Mouse (Mus musculus): Measurements from ENCODE around the gene Iah1.

The Iah1 gene

DNA sequence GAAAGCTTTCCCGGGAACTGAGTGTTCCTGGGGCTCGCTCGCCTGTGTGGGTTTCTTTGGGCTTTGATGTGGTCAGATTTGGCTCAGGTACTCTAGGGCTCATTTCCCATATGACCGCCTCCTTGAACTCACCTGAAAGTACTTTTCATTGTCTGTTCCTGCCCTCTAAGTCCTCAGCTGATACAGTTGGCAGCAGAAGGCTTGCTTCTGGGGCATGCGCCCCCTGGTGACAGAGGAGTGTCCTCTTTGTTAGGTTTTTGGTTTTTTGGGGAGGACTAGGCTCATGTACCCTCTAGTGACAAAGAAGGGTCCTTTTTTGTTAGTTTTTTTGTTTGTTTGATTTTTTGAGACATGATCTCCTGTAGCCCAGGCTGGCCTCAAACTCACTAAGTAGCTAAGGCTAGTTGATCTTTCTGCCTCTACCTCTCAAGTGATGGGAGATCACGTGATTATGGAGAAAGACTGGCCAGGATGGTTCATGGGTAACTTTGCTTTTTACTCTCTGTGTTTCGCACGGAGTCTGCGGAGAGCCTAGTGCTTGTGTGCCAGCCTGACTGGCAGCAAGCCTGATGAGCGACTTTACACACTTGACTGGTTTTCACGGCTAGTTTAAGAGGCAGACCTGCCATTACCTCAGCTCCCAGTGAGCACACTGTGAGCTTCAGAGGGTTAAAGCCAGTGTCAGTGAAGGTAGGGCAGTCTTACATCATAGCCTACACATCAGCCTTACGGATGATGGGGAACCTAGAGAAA lies 2.1 kb downstream of the Iah1 start:
- DNase-seq (ENCODE audit: low spot score): peak; percentile 64

DNA sequence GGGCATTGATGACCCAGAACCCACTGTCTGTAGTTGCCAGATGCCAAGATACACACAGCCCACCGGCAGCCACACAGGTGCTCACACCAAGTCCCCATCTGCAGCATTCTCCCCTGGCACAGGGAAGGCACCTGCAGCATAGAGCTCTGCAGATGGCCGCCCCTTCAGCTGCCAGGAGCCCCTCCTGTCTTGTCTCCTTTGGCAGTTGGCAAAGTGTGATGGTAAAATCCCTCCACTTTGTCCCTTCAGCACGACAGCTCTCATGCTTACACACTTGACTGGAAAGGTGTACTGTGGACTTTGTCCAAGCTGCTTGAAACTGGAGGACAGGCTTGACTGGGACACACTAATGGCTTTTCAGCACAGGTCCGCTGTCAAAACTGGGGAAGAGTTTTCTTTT lies 4.1 kb downstream of the Iah1 start:
- no peak for DNase-seq (ENCODE audit: low spot score)

DNA sequence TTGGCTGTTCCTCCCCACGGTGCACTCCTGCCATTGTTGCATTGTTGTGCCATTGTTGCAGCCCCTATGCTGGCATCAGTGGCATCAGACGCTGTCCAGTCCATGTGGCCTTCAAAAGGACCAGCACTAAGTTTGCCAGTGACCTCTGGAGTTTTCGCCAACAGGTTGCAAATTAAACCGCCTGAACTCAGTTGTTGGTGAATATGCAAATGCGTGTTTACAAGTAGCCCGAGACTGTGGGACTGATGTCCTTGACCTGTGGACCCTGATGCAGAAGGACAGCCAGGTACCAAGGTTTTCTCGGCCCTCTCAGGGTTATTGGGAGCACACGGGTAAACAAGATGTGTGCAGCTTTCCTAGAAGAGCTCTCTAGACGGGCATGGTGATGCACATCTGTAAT lies 5.0 kb downstream of the Iah1 start:
- no peak for DNase-seq (ENCODE audit: low spot score)

DNA sequence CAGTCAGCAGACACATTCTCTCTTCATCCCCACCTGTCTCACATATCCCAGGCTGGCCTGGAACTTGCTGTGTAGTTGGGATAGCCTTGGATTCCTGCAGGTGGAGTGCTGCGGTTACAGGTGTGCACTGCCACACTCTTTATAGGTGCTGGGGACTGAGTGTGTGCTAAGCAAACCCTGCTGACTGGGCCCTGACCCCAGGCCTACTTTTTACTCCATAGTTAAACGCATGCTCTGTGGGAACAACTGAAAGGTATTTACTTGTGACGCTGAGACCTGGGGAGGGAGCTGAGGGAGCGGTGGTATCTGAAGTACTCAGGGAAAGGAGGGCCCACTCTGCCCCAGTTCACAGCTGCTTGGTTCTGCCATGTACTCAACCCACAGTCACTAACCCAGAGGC lies 6.1 kb downstream of the Iah1 start:
- no peak for DNase-seq (ENCODE audit: low spot score)

DNA sequence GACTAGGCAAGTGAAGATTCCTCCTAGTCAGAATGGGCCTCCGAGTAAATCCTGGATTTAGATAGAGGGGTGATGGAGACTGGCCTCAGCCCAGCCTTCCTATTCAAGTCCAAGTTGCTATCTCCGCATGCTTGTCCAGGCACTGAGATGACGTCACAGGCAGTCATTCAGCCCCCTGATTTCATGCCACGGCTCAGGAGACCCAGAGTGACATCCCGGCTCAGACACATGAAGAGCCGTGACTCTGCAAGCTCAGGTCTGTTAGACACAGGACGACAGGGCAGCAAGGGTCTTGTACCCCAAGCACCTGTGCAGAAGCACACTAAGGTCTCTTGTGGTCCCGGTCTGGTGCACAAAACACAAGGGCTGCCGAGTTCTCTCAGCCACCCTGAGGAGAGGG lies 6.7 kb downstream of the Iah1 start:
- DNase-seq (ENCODE audit: low spot score): no peak

DNA sequence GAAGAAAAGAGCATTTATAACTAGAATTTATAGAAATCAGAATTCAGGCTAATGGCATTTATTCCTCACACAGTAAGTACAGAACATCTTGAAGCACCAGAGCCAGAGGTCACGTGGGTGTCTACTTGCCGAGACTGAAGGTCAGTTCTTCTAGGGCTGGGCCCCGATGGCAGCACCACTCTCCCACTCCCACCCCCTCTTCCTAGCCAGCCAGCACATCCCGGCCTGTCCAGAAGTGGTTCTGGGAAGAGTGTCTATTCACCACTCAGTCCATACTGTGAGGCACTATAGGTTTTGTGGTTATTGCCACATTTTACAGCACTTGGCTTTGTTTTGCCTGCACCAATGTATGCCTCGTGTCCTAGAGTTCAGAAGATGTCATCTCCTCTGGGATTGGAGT lies 7.9 kb downstream of the Iah1 start:
- no peak for DNase-seq (ENCODE audit: low spot score)

DNA sequence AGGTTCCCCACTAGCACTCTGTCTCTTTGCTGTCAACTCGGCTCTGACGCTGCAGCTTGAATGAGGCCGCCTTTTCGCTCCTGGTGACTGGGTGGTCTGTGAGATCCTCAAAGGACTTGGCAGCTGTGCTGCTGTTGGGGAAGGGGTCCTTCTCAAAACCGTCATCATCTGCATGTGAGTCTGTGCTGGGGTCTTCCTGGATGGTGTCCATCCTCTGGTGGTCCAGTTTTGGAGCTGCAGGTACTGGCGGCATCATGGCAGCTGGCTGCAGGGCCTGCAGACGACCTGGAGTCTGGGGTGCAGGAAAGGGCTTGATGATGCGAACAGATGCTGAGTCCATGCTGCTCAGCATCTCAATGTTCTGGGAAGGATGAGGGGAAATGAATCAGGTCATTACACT lies 9.1 kb downstream of the Iah1 start:
- no peak for DNase-seq (ENCODE audit: low spot score)

DNA sequence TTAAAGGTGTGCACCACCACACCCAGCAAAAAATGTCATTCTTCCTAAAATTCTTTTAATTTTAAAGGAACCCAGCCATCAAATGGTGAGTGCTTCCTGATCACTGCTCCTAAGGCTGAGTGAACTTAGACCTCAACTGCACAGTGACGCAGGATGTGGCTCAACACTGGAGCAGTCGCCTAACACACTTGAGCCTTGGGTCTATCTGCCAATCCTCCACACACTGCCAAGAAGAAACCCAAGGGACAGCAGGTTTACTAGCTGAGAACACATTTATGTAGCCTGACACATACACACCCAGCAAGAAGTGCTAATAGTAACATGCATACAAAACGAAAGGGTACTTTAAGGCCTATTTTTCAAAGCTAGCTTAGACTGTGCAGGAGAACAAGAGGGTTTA lies 10.1 kb downstream of the Iah1 start:
- DNase-seq (ENCODE audit: low spot score): no peak

DNA sequence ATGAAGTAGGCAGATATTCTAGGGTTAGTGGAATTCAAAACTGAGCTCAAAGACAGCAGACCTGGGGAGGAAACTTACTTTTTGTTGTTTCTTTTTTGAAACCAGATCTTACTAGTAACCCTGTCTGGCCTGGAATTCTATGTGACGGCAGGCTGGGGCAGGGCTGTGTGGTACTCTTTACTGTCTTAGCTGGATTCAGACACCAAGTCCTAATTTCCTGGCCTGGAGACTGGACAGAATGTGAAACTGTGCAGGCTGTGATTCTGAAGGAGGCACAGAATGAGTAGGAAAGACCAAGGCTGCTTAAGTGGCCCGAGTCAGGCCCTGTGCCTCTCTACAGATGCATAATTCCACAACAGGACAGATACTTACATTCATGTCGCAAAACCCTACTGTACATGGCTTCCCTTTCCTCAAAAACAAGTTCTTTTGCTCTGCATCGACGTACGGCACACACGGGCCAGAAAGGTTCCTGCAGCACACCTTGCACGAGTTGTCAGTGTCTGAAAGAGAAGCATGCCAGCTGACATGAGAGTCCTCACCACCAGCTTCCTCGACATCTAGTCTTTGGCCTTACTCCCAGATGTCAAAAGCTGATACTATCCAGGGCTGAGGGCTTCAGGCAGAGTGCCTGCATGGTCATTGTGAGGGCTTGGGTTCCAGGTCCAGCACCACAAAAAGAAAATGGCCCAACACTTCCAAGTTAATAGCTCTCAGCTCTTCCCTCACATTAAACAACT lies 13.6 kb downstream of the Iah1 start:
- DNase-seq (ENCODE audit: low spot score): no peak

DNA sequence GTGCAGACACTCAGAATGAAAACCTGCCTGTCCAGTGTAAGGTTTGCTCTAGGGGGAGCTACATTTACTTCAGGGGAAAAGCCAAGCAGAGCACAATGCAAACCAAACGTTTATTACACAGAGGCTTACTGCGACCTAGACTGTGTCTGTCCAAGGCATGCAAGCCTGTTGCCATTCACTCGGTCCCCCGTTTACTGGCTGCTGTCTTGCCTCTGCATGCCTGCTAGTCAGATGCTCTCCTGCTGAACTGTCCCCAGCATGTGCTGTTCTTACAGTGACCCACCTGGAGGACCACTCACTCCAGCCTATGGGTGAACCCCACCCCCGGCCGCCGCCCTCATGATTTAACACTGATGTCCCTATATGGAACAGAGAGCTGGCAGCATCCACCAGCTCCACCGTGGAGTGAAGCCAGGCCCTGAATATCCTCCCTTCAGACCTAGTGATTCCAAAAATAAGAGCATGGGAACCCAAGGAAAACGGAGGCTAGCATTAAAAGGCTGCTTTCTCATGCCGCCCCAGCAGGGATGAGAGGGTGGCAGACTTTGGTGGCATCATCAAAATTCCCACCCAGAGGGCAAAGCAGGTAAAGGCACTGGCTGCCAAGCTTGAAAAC lies 14.9 kb downstream of the Iah1 start:
- no peak for DNase-seq (ENCODE audit: low spot score)

DNA sequence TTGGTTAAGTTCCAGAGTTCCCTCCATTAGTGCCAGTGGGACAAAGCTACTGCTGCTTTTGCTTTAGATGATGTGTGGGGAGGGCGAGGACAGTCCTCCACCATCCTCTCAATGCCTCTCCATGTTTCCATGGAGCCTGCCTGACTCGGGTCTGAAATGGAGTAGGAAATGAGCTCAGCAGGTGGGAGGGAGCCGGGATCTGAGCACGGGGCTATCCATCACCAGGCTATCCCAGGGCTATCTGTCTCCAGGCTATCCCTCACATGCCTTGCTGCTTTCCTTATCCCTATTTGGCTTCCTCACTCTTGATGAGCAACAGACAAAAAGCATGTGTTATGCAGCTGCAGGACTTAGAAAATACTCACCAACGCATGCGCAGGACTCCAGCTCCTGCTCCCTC lies 15.5 kb downstream of the Iah1 start:
- no peak for DNase-seq (ENCODE audit: low spot score)

DNA sequence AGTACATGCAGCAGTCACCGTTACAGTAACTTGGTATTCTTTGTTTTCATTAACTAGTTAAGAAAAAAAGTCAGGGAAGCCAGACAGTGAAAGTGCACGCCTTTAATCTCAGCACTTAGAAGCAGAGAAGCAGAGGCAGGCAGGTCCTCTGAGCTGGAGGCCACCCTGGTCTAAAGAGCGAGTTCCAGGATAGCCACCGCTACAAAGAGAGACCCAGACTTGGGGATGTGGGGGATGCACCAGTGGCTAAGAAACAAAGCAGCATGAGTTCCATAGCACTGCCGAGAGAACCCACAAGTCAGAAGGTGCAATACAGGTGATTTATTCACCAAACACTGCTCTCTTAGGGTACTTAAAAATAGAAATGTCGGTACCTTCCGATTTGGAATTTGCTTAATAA lies 16.8 kb downstream of the Iah1 start:
- no peak for DNase-seq (ENCODE audit: low spot score)

DNA sequence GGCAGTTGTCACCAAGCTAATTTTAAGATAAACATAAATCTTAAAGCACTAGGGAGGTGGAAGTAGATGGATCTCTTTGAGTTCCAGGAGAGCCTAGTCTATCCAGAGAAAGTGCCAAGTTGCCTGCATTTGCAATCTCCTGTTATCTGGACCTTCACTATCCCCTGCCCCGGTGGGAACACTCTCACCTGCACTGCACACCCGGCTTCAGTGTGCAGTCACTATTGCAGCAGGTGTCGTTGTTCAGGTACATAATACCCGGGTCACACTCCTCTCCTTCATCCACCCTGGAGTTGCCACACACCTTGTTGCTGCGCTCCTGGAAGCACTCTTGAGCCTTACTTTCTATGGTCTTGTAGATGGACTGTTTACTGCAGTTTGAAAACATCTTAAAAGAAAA lies 17.6 kb downstream of the Iah1 start:
- no peak for DNase-seq (ENCODE audit: low spot score)

DNA sequence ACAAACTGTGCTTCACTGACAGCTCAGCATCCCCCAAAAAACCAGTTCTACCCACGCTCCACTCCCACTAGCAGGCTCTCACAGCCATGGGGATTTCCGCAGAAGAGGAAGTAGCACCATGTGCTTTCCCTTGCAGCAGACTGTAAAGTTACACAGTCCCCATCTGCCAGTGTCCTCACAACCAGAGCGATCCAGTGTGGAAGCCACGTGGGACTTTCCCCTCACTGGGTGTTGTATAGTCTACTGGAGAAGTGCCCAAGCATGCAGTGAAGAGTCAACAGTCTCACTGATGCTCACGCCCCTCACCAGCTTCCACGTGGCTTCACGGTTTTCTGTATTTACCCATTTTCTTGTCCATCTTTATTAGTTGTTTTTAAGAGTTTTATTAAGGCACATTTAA lies 19.7 kb downstream of the Iah1 start:
- DNase-seq (ENCODE audit: low spot score): no peak

DNA sequence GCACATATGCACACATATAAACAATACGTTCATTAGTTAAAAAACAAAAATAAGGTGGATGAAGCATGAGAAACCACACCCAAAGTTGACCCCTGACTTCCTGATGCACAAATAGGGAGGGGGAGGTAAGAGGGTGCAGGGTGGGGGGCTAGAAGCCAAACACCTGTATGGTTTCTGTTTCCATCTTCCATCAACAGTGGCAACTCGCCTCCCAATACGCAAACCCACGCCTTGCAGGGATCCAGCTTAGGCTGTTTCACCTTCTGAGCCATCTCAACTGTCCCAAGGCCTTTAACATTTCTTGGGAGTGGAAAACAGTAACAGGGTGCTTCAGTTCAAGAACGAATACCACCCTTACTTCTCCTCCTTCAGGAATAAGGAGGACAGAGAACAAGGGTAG lies 21.0 kb downstream of the Iah1 start:
- DNase-seq (ENCODE audit: low spot score): no peak

DNA sequence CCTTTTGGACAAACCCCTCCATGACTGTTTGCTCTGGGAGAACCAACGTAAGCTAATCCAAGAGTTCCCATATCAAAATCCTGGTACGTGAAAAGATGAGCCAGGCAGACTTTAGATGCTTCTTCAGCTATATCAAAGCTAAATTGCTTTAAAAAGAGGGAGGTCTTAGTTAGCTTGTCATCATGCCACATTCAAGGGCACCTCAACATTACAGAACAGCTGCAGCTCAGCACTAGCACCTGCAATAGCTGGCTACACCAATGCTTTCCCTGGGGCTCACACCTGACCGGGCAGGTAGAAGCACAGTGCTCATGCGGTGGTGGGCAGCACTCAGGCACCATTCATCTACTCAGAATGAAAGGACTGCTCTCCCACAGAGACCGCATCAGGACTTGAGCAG lies 24.5 kb downstream of the Iah1 start:
- DNase-seq (ENCODE audit: low spot score): no peak

DNA sequence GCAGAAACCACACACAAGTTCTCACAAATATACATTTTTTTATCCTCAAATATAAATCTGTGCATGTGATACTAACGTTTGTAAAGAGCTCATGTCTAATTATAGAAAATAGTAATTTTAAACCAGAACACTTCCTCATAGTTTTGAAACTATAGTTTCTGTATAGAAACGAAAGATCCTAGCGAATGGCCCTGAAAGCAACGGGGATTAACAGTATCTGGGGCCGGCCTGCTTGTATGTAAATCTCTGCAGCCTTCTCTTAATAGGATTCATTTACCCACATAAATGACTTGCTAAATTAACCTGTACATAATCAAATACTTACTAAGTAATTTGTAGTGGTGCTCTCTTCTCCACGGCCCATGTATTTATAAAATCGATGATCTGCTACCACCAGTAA lies 30.8 kb downstream of the Iah1 start:
- DNase-seq (ENCODE audit: low spot score): no peak

DNA sequence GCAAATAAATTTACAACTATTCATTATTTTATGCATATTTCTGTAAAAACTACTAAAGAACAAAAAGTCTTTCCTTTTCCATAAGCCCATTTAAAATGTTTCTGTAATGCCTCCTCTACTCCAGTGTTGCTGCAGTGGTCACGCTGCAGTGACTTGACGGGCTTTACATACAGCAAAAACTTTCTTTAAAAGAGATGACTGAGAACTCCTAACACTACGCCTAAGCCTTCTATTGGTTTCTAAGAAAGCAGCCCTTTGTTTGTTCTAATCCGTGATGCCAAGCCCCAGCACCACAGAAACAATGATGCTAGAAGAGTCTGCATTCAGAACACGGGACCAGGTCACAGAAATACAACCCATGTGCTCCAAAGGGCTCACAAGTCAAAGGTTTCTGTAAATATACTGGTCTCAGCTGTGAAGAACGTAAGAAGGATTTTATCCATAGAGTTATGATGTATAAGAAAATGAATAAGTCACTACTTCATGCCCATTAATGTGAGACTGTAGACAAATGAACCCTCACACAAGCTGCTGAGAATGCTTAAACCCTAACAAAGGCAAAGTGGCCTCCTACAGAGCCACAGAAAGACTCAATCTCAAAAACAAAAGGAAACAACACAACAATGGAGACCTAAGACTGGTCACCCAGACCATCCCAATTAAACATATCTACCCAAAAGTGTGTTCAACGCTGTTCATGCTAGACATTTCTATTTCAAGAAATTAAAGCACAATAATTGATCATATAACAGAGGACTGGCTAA lies 34.1 kb downstream of the Iah1 start:
- DNase-seq (ENCODE audit: low spot score): no peak

DNA sequence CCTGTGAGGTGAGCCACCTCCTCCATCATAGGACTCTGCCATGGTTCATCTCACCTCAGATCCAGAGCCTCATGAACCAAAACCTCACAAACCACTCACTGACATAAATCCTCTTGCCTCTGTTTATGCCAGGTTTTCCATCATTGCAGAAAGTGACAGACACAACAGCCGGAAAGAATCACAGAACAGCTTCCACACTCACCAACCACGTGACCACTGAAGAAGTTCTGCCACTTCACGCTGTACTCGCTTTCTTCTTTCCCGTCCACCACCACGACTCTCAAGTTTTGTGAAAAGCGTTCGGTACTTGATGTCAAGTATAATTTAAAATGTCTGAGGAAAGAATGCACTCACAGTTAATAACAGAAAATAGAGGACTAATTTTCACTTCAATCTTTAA lies 37.5 kb downstream of the Iah1 start:
- DNase-seq (ENCODE audit: low spot score): no peak

DNA sequence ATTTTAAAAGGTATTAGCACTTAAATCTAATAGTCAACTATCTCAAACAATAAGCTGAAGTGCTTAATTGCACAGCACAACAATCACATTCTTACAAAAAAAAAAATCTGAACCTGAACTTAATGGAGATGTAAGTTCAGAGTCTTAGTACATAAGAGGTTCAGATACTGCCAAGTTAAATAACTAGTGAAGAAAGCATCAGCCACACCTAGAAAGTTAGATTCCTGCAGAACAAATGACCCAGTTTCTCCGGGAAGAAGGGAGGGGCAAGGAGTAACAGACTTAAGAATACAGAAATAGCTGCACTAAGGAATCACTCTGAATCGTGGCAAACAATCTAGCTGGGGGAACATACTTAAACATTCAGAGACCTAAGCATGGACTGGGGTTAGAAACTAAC lies 46.5 kb downstream of the Iah1 start:
- DNase-seq (ENCODE audit: low spot score): no peak

DNA sequence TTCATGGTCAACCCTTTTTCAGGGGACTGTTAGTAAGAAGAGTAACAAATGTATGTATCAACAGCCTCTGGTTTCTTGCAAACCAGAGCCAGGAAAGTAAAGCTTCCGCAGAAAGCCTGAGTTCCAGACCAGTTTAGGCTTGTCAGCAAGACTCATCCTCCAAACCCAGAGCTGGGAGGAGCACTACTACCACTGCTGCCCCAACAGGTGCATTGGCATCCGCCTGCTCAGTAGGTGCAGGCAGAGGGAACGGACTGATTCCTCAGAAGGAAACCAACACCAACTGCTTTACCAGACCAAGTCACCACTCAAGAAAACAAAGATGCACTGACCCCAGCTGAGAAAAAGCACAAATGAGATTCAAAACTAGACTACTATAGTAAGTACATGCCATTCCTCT lies 47.0 kb downstream of the Iah1 start:
- no peak for DNase-seq (ENCODE audit: low spot score)

DNA sequence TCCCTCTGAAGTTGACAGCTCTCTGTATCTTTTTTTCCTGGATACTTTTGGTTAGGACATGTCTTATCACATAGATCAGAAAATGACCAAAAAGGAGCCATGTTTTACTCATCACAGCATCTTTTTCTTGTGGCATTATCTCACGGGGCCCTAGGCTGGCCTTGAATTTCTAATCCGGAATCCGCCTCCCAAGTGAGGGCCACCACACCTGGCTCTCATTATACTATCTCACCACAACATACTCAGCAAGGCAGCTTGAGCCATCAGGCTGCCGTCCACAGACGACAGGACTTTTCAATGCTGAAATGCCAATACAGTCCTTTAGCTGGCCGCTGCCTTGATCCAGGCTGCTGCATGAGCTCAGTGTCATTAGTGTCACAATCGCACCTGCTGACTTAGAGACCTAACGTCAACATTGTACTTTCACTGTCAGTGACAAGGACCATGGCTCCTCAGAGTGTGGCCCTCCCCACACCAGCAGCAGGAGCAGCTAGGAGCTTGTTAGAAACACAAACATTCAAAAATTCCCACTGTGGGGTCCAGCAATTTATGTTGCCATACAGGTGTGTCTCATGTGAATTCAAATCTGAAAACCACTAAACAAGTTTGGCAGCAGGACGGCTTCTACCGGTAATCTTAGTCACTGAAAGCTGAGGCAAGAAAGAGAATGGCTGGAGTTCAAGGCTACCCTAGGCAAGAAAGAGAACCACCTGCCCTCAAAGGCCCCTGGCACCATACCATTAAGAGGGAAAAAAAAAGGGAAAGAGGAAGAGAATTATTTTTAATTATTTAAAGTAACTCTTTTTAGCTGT lies 48.6 kb downstream of the Iah1 start:
- no peak for DNase-seq (ENCODE audit: low spot score)

All from c-Kit-positive CD71-positive TER-119-positive erythroid progenitor cells, embryonic 14.5 days (primary cell).